Mouse (Mus musculus) sigmoid colon, adult 10 weeks (tissue): ENCODE results near the gene Zfp760. TPM values are rescaled to one million over a fixed set of nuclear protein-coding genes. Genes with fewer than 3 reads are reported as not detected.

ENCODE experiments used
- polyA plus RNA-seq: library from polyadenylated mRNA; stranded (reverse); fragments of 350-450 nt; fragmentation: Illumina TruSeq; extraction: RNeasy Lipid Tissue Mini Kit (QIAGEN cat#74804); gene quantifications from one replicate; pipeline ENCODE4 v1.2.3, GENCODE M21; 2014; ENCODE audit warnings: low read depth, low replicate concordance

Gene Zfp760
- 46.5 TPM for polyA plus RNA-seq

DNA sequence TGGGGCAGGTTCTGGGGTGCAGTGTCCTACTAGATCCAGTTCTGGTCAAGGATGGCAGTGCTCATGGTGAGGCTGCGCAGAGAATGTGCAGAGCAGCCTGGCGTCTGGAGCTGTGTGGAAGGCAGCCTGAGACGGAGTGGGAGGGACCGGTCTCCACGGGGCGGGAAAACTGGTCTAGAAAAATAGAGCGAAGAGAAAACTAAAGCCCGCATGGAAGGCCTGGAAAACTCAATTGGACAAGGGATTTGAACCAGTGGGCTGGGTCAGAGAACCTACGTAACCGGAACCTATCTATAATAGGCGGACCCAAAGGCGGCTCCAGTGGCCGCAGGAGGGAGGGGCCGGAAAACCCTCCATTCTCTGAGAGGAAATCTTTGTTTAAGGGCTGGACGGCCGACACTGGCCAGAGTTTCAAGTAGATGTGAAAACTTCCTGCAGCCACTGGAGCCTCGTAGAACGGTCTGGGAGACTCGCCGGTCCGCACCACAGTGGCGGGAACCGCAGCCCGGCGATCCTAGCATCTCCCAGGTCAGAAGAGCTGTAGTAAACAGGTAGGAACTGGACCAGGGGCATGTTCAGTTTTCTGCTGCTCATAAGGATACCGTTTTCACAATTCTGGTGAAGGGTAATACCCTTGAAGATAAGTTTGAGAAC is at the start of gene Zfp760:
TSS of gene Zfp760 (plus strand) at position 399 of the 654 bp plus-strand sequence.

DNA sequence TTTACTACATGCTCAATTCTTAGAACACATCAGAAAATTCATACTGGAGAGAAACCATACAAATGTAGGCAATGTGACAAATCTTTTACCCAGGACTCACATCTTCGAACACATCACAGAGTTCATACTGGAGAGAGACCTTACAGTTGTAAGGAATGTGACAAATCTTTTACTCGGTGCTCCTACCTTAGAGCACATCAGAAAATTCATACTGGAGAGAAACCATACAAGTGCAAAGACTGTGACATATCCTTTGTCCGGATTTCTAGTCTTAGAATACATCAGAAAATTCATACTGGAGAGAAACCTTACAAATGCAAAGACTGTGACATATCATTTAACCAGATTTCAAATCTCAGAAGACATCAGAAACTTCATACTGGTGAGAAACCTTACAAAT is 16.0 kb upstream of the Zfp760 start, which contains the start of gene Gm10226:
TSS of gene Gm10226 (plus strand) at position 301 of the 400 bp plus-strand sequence.

GRCm38 (mm10) chr17:21730495-21730894 is 23.0 kb downstream of the Zfp760 start, which contains the start of gene Zfp229:
Gene Zfp229, plus strand, starts transcription at chr17:21730795.

Other genes starting within 250 kb of the Zfp760 start
- 62.3 TPM for gene Zfp53, start 218.7 kb upstream of the Zfp760 start, polyA plus RNA-seq
- 33.4 TPM for gene Zfp52, start 172.2 kb upstream of the Zfp760 start, polyA plus RNA-seq
- gene Zfp948, start 140.7 kb upstream of the Zfp760 start, polyA plus RNA-seq = 80.1 TPM
- gene Zfp983, start 57.1 kb upstream of the Zfp760 start, polyA plus RNA-seq = 52.2 TPM
- gene Gm10226, start 15.9 kb upstream of the Zfp760 start, polyA plus RNA-seq = 46.8 TPM
- 19.7 TPM for gene Zfp229, start 23.1 kb downstream of the Zfp760 start, polyA plus RNA-seq
- gene Zfp820, start 138.0 kb downstream of the Zfp760 start, polyA plus RNA-seq = 43.8 TPM
- 106 TPM for gene Zfp995, start 202.2 kb downstream of the Zfp760 start, polyA plus RNA-seq